Mouse (Mus musculus): ENCODE results near the gene Foxn3.

GRCm38 (mm10) chr12:99498189-99498977, 65.0 kb downstream of the Foxn3 start:
- TF ChIP-seq POLR2A (IDR thresholded peaks at IDR 0.05; ENCODE audit: borderline replicate concordance, insufficient read depth, low read length) (no peak), CTCF (IDR thresholded peaks at IDR 0.05; ENCODE audit: borderline replicate concordance, insufficient read depth, low read depth, low read length) (no peak)

Data from cerebellum, adult 2 months (tissue).